Mouse (Mus musculus) heart, embryonic 11.5 days (tissue): ENCODE measurements around the gene Tmem265. TPM values are rescaled to one million over a fixed set of nuclear protein-coding genes. Genes with fewer than 3 reads are reported as not detected.
A peak's percentile ranks its signal among the peaks of the same experiment; 100 is the strongest.

Experiments
- ATAC-seq: fragments of 200-750 bp; cut with Nextera tagmentation; replicated peaks from 2 replicates; pipeline ENCODE4 v1.8.0; 2017; ENCODE audit warnings: moderate library complexity; ENCODE audit not compliant: insufficient number of reproducible peaks, low FRiP score, low TSS enrichment
- H3K27ac ChIP-seq: fragments of 300-500 bp; sonication (generic); 2 replicates; pipeline ENCODE4 v1.5.1; 2014; ENCODE audit warnings: mild to moderate bottlenecking, low read depth, low read length
- H3K27me3 ChIP-seq: fragments of 300-500 bp; sonication (generic); 2 replicates; pipeline ENCODE4 v1.6.1; 2014; ENCODE audit warnings: mild to moderate bottlenecking, low read length, mixed read lengths; ENCODE audit not compliant: control insufficient read depth, insufficient read depth
- H3K36me3 ChIP-seq: fragments of 300-500 bp; sonication (generic); 2 replicates; pipeline ENCODE4 v1.6.1; 2014; ENCODE audit warnings: mild to moderate bottlenecking, low read length, moderate library complexity, mixed read lengths; ENCODE audit not compliant: control insufficient read depth, insufficient read depth
- H3K4me1 ChIP-seq: fragments of 300-500 bp; sonication (generic); 2 replicates; pipeline ENCODE4 v1.6.1; 2014; ENCODE audit warnings: low read length; ENCODE audit not compliant: control insufficient read depth, insufficient read depth
- H3K4me2 ChIP-seq: fragments of 300-500 bp; sonication (generic); 2 replicates; pipeline ENCODE4 v1.6.1; 2014; ENCODE audit warnings: mild to moderate bottlenecking, moderate library complexity
- H3K4me3 ChIP-seq: fragments of 300-500 bp; sonication (generic); 2 replicates; pipeline ENCODE4 v1.5.1; 2014; ENCODE audit warnings: low read depth, low read length
- H3K9ac ChIP-seq: fragments of 300-500 bp; sonication (generic); 2 replicates; pipeline ENCODE4 v1.6.1; 2014; ENCODE audit warnings: mild to moderate bottlenecking, low read depth, low read length, moderate library complexity
- H3K9me3 ChIP-seq: fragments of 300-500 bp; sonication (generic); replicated peaks from 2 replicates; pipeline ENCODE4 v1.6.1; 2016; ENCODE audit warnings: low read length; ENCODE audit not compliant: control insufficient read depth
- WGBS: fragments of 180-500 bp; shearing (Covaris S2); extraction: QIAGEN DNeasy Blood & Tissue Kit; methylation state at CpG from one replicate; pipeline ENCODE4 v1.1.7; 2014; ENCODE audit not compliant: insufficient replicate concordance; 5-methylcytosine and 5-hydroxymethylcytosine counted together
- polyA plus RNA-seq: library from polyadenylated mRNA; unstranded; fragments of >200 nt; fragmentation: Nextera tagmentation; extraction: Ambion mirVana; gene quantifications from 2 replicates; pipeline ENCODE4 v1.2.1, GENCODE M21; 2014

Gene Tmem265
- polyA plus RNA-seq, result 3.0 and 5.6 TPM in 2 replicates

DNA sequence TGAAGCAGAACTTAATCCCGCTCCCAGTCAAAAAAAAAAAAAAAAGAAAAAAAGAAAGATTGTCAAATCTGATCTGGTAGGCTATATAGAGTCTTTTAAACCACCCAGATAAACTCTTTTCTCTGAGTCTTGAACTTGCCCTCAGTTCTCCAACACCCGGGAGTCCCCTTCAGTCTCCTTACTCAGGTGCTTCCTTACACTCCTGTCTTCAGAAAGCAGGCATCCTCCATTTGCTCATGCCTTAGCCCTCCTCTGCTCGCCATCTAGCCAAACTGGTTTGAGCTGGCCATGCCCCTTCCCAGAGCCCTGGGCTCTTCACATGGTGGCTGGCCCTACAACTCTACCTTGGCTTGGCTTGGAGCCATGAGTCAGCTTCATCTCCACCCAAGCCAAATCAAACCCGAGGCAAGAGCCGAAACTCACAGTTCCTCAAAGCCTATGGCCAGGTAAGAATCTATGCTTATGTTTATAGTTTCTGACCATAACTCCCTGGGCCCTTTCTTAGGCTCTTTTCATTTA lies at the start of gene Tmem265:
TSS of gene Tmem265 (plus strand) at position 51 of the 519 bp plus-strand sequence.
- Histone ChIP-seq H3K9ac (no peak within 1 kb of the TSS), H3K27ac (no peak within 1 kb of the TSS), H3K4me3 (no peak within 1 kb of the TSS), H3K9me3 (no peaks in the 10 kb centered on the region), H3K4me2 (no peak within 1 kb of the TSS), H3K4me1 (no peaks in the 10 kb centered on the region), H3K36me3 (peaks cover 37% of the 10 kb centered on the region), H3K27me3 (no peaks in the 10 kb centered on the region)
- ATAC-seq, result no peak
- 92% methylated on average over 5 of the region's 5 CpGs for whole genome bisulfite sequencing

GRCm38 (mm10) chr7:127511808-127512230 lies 49.4 kb upstream of the Tmem265 start, which contains the start of gene Srcap:
Gene Srcap, plus strand, starts transcription at chr7:127511983.
- H3K27me3 ChIP-seq, result no peaks in the 10 kb centered on the region
- peak within 1 kb of the TSS; percentile 69 for H3K4me2 ChIP-seq
- H3K4me1 ChIP-seq, result peaks cover 14% of the 10 kb centered on the region
- peak within 1 kb of the TSS; percentile 98 for H3K27ac ChIP-seq
- no peaks in the 10 kb centered on the region for H3K9me3 ChIP-seq
- peak within 1 kb of the TSS; percentile 79 for H3K4me3 ChIP-seq
- peak within 1 kb of the TSS; percentile 96 for H3K9ac ChIP-seq
- ATAC-seq, result peak; percentile 97
- H3K36me3 ChIP-seq, result peaks cover 9% of the 10 kb centered on the region
- WGBS, result 0% methylated on average over 35 of the region's 37 CpGs

DNA sequence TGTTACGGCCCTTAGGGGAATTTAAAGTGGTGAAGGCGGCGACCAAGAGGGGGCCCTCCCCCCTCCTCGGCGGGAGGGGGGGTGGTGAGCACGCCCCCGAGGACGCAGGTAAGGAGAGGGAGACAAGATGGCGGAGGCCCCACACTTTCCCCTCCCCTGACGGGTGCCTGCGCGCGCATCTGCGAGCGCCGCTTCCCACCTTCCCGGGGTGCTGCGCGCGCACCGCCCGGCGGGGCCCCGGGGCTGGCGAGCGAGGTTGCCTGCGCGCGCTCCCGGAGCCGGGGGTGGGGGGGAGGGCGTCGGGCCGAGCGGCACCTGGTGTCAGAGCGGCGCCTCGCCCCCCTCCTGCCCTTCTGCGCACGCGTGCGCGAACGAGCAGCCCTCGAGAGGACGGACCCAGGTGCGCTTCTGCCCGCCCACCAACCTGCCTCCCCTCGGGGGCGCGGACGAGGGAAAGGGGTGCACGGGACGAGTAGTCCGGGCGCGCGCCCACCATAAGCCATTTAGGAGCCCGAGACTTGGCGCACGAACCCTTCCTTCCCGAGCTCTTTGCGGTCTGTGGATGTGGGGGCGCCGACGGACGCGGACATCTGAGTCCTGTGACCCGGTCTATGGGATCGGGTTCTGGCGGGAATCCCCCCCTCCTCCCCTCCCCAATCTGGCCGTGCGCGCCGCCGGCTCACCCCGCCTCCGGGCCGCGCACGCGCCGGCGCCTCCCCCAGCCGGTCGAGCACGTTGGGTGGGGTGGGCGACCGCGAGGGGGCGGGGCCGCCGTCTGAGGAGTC lies 48.8 kb upstream of the Tmem265 start:
- ATAC-seq, result peak; percentile 89
- Histone ChIP-seq H3K27ac (peak overlapping the region; percentile 98), H3K9me3 (no peaks in the 10 kb centered on the region), H3K9ac (peak overlapping the region; percentile 96), H3K27me3 (no peaks in the 10 kb centered on the region), H3K4me1 (peaks cover 14% of the 10 kb centered on the region), H3K4me2 (peak overlapping the region; percentile 69), H3K36me3 (peaks cover 14% of the 10 kb centered on the region), H3K4me3 (peak overlapping the region; percentile 79)
- under 1% methylated on average over 53 of the region's 93 CpGs for WGBS

GRCm38 (mm10) chr7:127513016-127513390 lies 48.2 kb upstream of the Tmem265 start:
- Histone ChIP-seq H3K4me3 (peak overlapping the region; percentile 79), H3K9me3 (no peaks in the 10 kb centered on the region), H3K4me2 (peak overlapping the region; percentile 69), H3K4me1 (peaks cover 14% of the 10 kb centered on the region), H3K27me3 (no peaks in the 10 kb centered on the region), H3K36me3 (peaks cover 16% of the 10 kb centered on the region), H3K27ac (peak overlapping the region; percentile 98), H3K9ac (peak overlapping the region; percentile 96; the same call in 1 of the 2 replicates)
- no peak for ATAC-seq
- WGBS, result 32% methylated on average over 8 of the region's 8 CpGs

DNA sequence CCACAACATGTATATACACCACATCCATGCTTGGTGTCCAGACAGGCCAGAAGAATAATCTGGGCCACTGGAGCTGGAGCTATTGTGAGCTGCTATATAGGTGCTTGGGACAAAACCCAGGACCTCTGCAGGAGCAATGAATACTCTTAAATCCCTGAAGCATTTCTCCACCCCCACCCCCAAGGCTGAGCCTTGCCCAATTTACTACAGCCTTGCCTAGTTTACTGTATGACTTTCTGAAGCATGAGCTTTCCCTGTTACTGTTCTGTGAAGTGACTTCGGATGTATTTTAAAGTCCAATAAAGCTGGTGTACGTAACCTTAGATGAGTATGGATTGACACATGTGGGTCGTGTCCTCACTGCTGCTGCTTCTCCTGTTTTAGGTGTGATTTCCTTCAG lies 47.4 kb upstream of the Tmem265 start:
- Histone ChIP-seq H3K9me3 (no peaks in the 10 kb centered on the region), H3K4me2 (peak overlapping the region; percentile 69), H3K27me3 (no peaks in the 10 kb centered on the region), H3K27ac (peak overlapping the region; percentile 57), H3K9ac (no peak overlapping the region), H3K36me3 (peaks cover 19% of the 10 kb centered on the region), H3K4me3 (peak overlapping the region; percentile 79; the same call in 1 of the 2 replicates), H3K4me1 (peaks cover 14% of the 10 kb centered on the region)
- no peak for ATAC-seq
- 88% methylated on average over 3 of the region's 3 CpGs for WGBS

- no peak for ATAC-seq
- H3K36me3 ChIP-seq, result peaks cover 24% of the 10 kb centered on the region
- no peak overlapping the region for H3K4me2 ChIP-seq
- no peak overlapping the region for H3K9ac ChIP-seq
- WGBS, result 84% methylated on average over 7 of the region's 7 CpGs
- no peaks in the 10 kb centered on the region for H3K9me3 ChIP-seq
- peaks cover 14% of the 10 kb centered on the region for H3K4me1 ChIP-seq
- no peaks in the 10 kb centered on the region for H3K27me3 ChIP-seq
- no peak overlapping the region for H3K27ac ChIP-seq
- H3K4me3 ChIP-seq, result no peak overlapping the region
Measured at GRCm38 (mm10) chr7:127515846-127516245, 45.3 kb upstream of the Tmem265 start.

- Histone ChIP-seq H3K9me3 (no peaks in the 10 kb centered on the region), H3K27me3 (no peaks in the 10 kb centered on the region), H3K9ac (no peak overlapping the region), H3K4me2 (no peak overlapping the region), H3K4me1 (peaks cover 11% of the 10 kb centered on the region), H3K4me3 (no peak overlapping the region), H3K27ac (no peak overlapping the region), H3K36me3 (peaks cover 25% of the 10 kb centered on the region)
- ATAC-seq, result no peak
- 92% methylated on average over 6 of the region's 7 CpGs for WGBS
Measured at GRCm38 (mm10) chr7:127516344-127516743, 44.8 kb upstream of the Tmem265 start.

DNA sequence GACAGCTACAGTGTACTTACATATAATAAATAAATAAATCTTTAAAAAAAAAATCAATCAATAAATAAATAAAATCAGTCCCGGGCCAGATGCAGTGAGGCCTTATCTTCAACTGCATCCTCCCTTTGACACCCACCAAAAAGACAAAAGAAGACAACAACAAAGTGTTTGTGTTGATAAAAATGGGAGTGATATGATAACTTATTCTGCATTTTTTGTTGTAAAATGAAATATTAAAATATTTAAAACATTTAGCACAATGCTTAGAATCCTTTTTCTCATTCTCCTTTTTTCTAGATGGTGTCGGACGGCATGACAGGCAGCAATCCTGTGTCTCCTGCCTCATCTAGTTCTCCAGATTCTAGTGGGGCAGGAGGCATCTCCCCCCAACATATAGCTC lies 41.9 kb upstream of the Tmem265 start, which contains the start of gene Gm42715:
TSS of gene Gm42715 (plus strand) at position 301 of the 400 bp plus-strand sequence.
- peaks cover 47% of the 10 kb centered on the region for H3K36me3 ChIP-seq
- H3K9me3 ChIP-seq, result no peaks in the 10 kb centered on the region
- 93% methylated on average over 3 of the region's 3 CpGs for WGBS
- H3K9ac ChIP-seq, result no peak within 1 kb of the TSS
- no peak within 1 kb of the TSS for H3K27ac ChIP-seq
- H3K4me1 ChIP-seq, result no peaks in the 10 kb centered on the region
- H3K27me3 ChIP-seq, result no peaks in the 10 kb centered on the region
- no peak for ATAC-seq
- no peak within 1 kb of the TSS for H3K4me2 ChIP-seq
- no peak within 1 kb of the TSS for H3K4me3 ChIP-seq
